Mouse (Mus musculus) stomach, embryonic 14.5 days (tissue): ENCODE measurements at regions not wholly inside any gene's neighbourhood (a gene's known extent, or its start where the extent isn't known, plus 50 kb on each side); places are given as distances from the start of the nearest gene placed in this dataset.

Source experiments
- ATAC-seq: fragments of 200-750 bp; cut with Nextera tagmentation; 2 replicates; pipeline ENCODE4 v1.8.0; 2017; ENCODE audit warnings: low read depth, moderate TSS enrichment; ENCODE audit not compliant: insufficient number of reproducible peaks, insufficient read depth, low FRiP score
- H3K27ac ChIP-seq: fragments of 300-500 bp; sonication (generic); 2 replicates; pipeline ENCODE4 v1.5.1; 2014; ENCODE audit warnings: mild to moderate bottlenecking, low read length, moderate library complexity, mixed read lengths
- H3K27me3 ChIP-seq: fragments of 300-500 bp; sonication (generic); 2 replicates; pipeline ENCODE4 v1.6.1; 2014; ENCODE audit warnings: low read length, control low read depth, mixed read lengths; ENCODE audit not compliant: control insufficient read depth, insufficient read depth
- H3K36me3 ChIP-seq: fragments of 300-500 bp; sonication (generic); 2 replicates; pipeline ENCODE4 v1.6.1; 2014; ENCODE audit warnings: mild to moderate bottlenecking, control low read depth, low read length, moderate library complexity, mixed read lengths; ENCODE audit not compliant: control insufficient read depth, insufficient read depth
- H3K4me1 ChIP-seq: fragments of 300-500 bp; sonication (generic); 2 replicates; pipeline ENCODE4 v1.6.1; 2014; ENCODE audit warnings: low read length, control low read depth, mixed read lengths; ENCODE audit not compliant: control insufficient read depth, insufficient read depth
- H3K4me2 ChIP-seq: fragments of 300-500 bp; sonication (generic); replicated peaks from 2 replicates; pipeline ENCODE4 v1.6.1; 2014; ENCODE audit warnings: low read depth, low read length, control low read depth
- H3K4me3 ChIP-seq: fragments of 300-500 bp; sonication (generic); 2 replicates; pipeline ENCODE4 v1.5.1; 2014; ENCODE audit warnings: low read depth, low read length, control low read depth
- H3K9ac ChIP-seq: fragments of 300-500 bp; sonication (generic); replicated peaks from 2 replicates; pipeline ENCODE4 v1.6.1; 2014; ENCODE audit warnings: low read depth, mild to moderate bottlenecking, control low read depth, low read length, moderate library complexity, mixed read lengths
- H3K9me3 ChIP-seq: fragments of 300-500 bp; sonication (generic); 2 replicates; pipeline ENCODE4 v1.6.1; 2016; ENCODE audit warnings: low read depth, low read length, control low read depth; ENCODE audit not compliant: control insufficient read depth
- WGBS: fragments of 180-500 bp; shearing (Covaris S2); extraction: QIAGEN DNeasy Blood & Tissue Kit; methylation state at CpG from one replicate; pipeline ENCODE4 v1.1.7; 2014; 5-methylcytosine and 5-hydroxymethylcytosine counted together

- Histone ChIP-seq H3K4me2 (no peak overlapping the region), H3K36me3 (no peaks in the 10 kb centered on the region), H3K9ac (no peak overlapping the region), H3K27me3 (no peaks in the 10 kb centered on the region), H3K9me3 (no peaks in the 10 kb centered on the region), H3K4me3 (no peak overlapping the region), H3K27ac (no peak overlapping the region), H3K4me1 (no peaks in the 10 kb centered on the region)
- 75% methylated on average over 7 of the region's 7 CpGs for whole genome bisulfite sequencing
- no peak for ATAC-seq
Measured at GRCm38 (mm10) chr12:106273591-106273990, 263.6 kb downstream of the Vrk1 start.

GRCm38 (mm10) chr12:106277886-106278285, 267.9 kb downstream of the Vrk1 start:
- ATAC-seq = no peak
- no peaks in the 10 kb centered on the region for H3K36me3 ChIP-seq
- no peaks in the 10 kb centered on the region for H3K27me3 ChIP-seq
- H3K9me3 ChIP-seq = no peaks in the 10 kb centered on the region
- no peak overlapping the region for H3K4me2 ChIP-seq
- no peak overlapping the region for H3K27ac ChIP-seq
- H3K9ac ChIP-seq = no peak overlapping the region
- no peak overlapping the region for H3K4me3 ChIP-seq
- no peaks in the 10 kb centered on the region for H3K4me1 ChIP-seq
- 92% methylated on average over 14 of the region's 14 CpGs for WGBS

GRCm38 (mm10) chr12:106282491-106283106, 272.6 kb downstream of the Vrk1 start:
- no peaks in the 10 kb centered on the region for H3K4me1 ChIP-seq
- no peak overlapping the region for H3K27ac ChIP-seq
- H3K36me3 ChIP-seq = no peaks in the 10 kb centered on the region
- H3K27me3 ChIP-seq = no peaks in the 10 kb centered on the region
- H3K4me2 ChIP-seq = no peak overlapping the region
- ATAC-seq = no peak
- no peaks in the 10 kb centered on the region for H3K9me3 ChIP-seq
- H3K4me3 ChIP-seq = no peak overlapping the region
- no peak overlapping the region for H3K9ac ChIP-seq
- 54% methylated on average over 16 of the region's 16 CpGs for WGBS

GRCm38 (mm10) chr12:106284814-106285213, 274.8 kb downstream of the Vrk1 start:
- Histone ChIP-seq H3K4me3 (no peak overlapping the region), H3K27me3 (no peaks in the 10 kb centered on the region), H3K4me2 (no peak overlapping the region), H3K9ac (no peak overlapping the region), H3K36me3 (no peaks in the 10 kb centered on the region), H3K4me1 (no peaks in the 10 kb centered on the region), H3K27ac (no peak overlapping the region), H3K9me3 (no peaks in the 10 kb centered on the region)
- ATAC-seq = no peak
- 89% methylated on average over 8 of the region's 8 CpGs for WGBS

- H3K36me3 ChIP-seq = no peaks in the 10 kb centered on the region
- H3K4me2 ChIP-seq = no peak overlapping the region
- H3K4me1 ChIP-seq = no peaks in the 10 kb centered on the region
- no peak overlapping the region for H3K9ac ChIP-seq
- H3K27ac ChIP-seq = no peak overlapping the region
- no peaks in the 10 kb centered on the region for H3K27me3 ChIP-seq
- no peaks in the 10 kb centered on the region for H3K9me3 ChIP-seq
- 53% methylated on average over 23 of the region's 23 CpGs for WGBS
- no peak overlapping the region for H3K4me3 ChIP-seq
- ATAC-seq = no peak
Measured at GRCm38 (mm10) chr12:106288791-106289515, 278.9 kb downstream of the Vrk1 start.

GRCm38 (mm10) chr12:106291476-106292046, 281.5 kb downstream of the Vrk1 start:
- Histone ChIP-seq H3K4me2 (no peak overlapping the region), H3K4me3 (no peak overlapping the region), H3K27me3 (no peaks in the 10 kb centered on the region), H3K9me3 (no peaks in the 10 kb centered on the region), H3K27ac (no peak overlapping the region), H3K9ac (no peak overlapping the region), H3K4me1 (no peaks in the 10 kb centered on the region), H3K36me3 (no peaks in the 10 kb centered on the region)
- 64% methylated on average over 15 of the region's 15 CpGs for WGBS
- no peak for ATAC-seq

GRCm38 (mm10) chr12:106293117-106293516, 283.1 kb downstream of the Vrk1 start:
- Histone ChIP-seq H3K27ac (no peak overlapping the region), H3K9me3 (no peaks in the 10 kb centered on the region), H3K36me3 (no peaks in the 10 kb centered on the region), H3K4me2 (no peak overlapping the region), H3K27me3 (no peaks in the 10 kb centered on the region), H3K4me1 (no peaks in the 10 kb centered on the region), H3K4me3 (no peak overlapping the region), H3K9ac (no peak overlapping the region)
- WGBS = 58% methylated on average over 5 of the region's 5 CpGs
- no peak for ATAC-seq

GRCm38 (mm10) chr12:106295596-106295995, 285.6 kb downstream of the Vrk1 start:
- Histone ChIP-seq H3K9me3 (no peaks in the 10 kb centered on the region), H3K9ac (no peak overlapping the region), H3K4me1 (no peaks in the 10 kb centered on the region), H3K36me3 (no peaks in the 10 kb centered on the region), H3K4me3 (no peak overlapping the region), H3K27me3 (no peaks in the 10 kb centered on the region), H3K4me2 (no peak overlapping the region), H3K27ac (no peak overlapping the region)
- WGBS = 40% methylated on average over 7 of the region's 7 CpGs
- ATAC-seq = no peak
